Mouse (Mus musculus) cerebellum, adult 2 months (tissue): ENCODE measurements at regions not wholly inside any gene's neighbourhood (a gene's known extent, or its start where the extent isn't known, plus 50 kb on each side); places are given as distances from the start of the nearest gene placed in this dataset.

Experiments used
- DNase-seq, 2 experiments: peaks; one replicate each; pipeline ENCODE4 v3.0.0; 2021
- H3K27ac ChIP-seq: fragments of 200-500 bp; 2 replicates; pipeline ENCODE4 v1.5.1; 2012; ENCODE audit warnings: low read length, control low read depth, inconsistent platforms; ENCODE audit not compliant: insufficient read depth
- H3K27me3 ChIP-seq: fragments of 200-500 bp; 2 replicates; pipeline ENCODE4 v1.6.1; 2012; ENCODE audit warnings: inconsistent platforms, mild to moderate bottlenecking, low read length, moderate library complexity; ENCODE audit not compliant: control insufficient read depth, insufficient read depth
- H3K4me1 ChIP-seq: fragments of 200-500 bp; 2 replicates; pipeline ENCODE4 v1.6.1; 2011; ENCODE audit warnings: low read length; ENCODE audit not compliant: control insufficient read depth, insufficient read depth
- H3K4me3 ChIP-seq: fragments of 200-500 bp; replicated peaks from 2 replicates; pipeline ENCODE3; 2011; ENCODE audit warnings: mild to moderate bottlenecking, low read depth, low read length, control low read depth; ENCODE audit not compliant: insufficient read depth
- CTCF ChIP-seq: fragments of 200-500 bp; IDR thresholded peaks from 2 replicates; pipeline ENCODE4 v1.5.1; 2011; ENCODE audit warnings: low read depth, mild to moderate bottlenecking, control low read depth, low read length, moderate library complexity, borderline replicate concordance; ENCODE audit not compliant: insufficient read depth
- POLR2A ChIP-seq: fragments of 200-500 bp; IDR thresholded peaks from 2 replicates; pipeline ENCODE4 v1.6.1; 2011; ENCODE audit warnings: low read length, control low read depth, borderline replicate concordance; ENCODE audit not compliant: insufficient read depth
- WGBS: fragments of 180-500 bp; shearing (Covaris S2); methylation state at CpG from one replicate; pipeline ENCODE4 v1.1.7; 2018; 5-methylcytosine and 5-hydroxymethylcytosine counted together

DNA sequence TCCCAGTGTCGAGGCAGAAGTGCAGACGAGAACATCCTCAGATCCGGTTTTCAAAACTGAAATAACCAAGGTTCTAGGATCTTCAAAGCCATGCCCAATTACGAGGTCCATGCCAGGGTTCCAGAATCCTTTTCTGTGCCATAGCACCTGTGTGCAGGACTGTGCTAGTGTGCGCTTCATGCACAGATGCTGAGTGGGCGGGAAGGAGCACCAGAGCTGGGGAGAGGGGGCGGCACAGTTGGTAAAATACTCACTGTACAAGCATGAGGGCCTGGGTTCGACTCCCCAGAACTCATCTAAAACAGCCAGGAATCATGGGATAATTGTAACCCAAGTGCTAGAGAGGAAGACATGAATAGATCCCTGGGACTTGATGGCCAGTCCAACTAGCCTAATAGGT lies 108.4 kb upstream of the Dio3 start:
- Histone ChIP-seq H3K27ac (no peak overlapping the region), H3K4me3 (no peak overlapping the region), H3K4me1 (no peaks in the 10 kb centered on the region), H3K27me3 (no peaks in the 10 kb centered on the region)
- TF ChIP-seq CTCF = no peak
- TF ChIP-seq POLR2A = no peak
- WGBS = 88% methylated on average over 8 of the region's 8 CpGs
- no peak for DNase-seq

DNA sequence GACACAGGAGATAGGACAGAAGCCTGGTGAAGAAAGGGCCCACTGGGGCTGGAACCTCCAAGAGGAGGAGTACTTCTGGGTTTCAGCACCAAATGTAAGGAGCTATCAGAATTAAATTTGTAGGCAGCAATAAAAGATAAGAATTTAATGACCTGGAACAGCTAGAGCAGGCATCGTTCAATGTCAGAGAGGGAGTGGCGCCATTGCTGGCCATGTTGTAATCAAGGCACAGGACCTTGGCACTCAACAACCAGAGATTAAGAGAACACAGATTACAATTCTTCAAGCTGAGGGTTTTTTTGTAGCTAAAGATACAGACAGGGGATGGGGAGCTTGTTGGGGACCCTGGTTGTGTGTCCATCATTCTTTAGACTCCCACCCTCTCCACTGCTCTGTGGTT lies 101.0 kb upstream of the Dio3 start:
- Histone ChIP-seq H3K4me1 (no peaks in the 10 kb centered on the region), H3K27ac (no peak overlapping the region), H3K27me3 (no peaks in the 10 kb centered on the region), H3K4me3 (no peak overlapping the region)
- no peak for DNase-seq
- no peak for TF ChIP-seq CTCF
- no peak for TF ChIP-seq POLR2A
- WGBS = 93% methylated on average over 2 of the region's 2 CpGs

DNA sequence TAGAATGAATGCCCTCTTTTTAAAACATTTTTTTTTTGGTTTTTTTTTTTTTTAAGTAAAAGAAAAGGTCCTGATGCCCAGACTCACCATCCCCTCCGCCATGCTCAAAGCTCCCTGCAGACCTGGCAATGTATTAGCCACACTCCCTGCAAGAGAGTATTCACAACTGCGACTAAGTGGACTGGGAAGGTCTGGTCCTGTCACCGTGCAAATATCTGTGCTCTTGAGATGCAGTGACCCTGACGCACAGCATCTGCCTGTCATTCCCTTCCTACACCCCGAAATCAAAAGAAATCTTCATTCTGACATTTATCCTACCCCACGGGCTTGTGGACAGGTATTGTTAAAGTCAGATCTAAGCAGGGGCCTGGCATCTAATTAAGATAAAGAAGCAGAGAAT lies 95.4 kb upstream of the Dio3 start:
- no peak for DNase-seq
- Histone ChIP-seq H3K27ac (no peak overlapping the region), H3K4me3 (no peak overlapping the region), H3K27me3 (no peaks in the 10 kb centered on the region), H3K4me1 (no peaks in the 10 kb centered on the region)
- TF ChIP-seq POLR2A (no peak), CTCF (no peak)
- whole genome bisulfite sequencing = 12% methylated on average over 6 of the region's 6 CpGs

DNA sequence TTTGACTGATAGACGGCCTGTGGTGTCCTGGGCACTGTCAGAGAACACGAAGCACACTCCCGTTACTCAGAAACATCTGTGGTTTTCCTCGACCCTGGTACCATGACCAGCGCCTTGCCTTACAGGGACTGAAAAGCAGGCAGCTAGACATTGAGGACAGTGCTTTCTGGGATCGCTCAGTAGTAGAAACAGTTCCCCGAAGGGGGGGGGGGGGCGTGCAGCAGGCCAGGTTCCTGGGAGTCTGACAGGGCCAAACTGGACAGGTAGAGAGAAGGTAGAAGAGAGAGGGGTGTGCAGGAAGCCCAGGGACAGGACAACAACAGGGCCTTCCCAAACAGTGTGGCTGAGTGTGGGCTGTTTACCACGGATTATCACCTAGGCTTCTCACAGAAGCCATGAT lies 93.5 kb upstream of the Dio3 start:
- Histone ChIP-seq H3K4me1 (no peaks in the 10 kb centered on the region), H3K27me3 (no peaks in the 10 kb centered on the region)

DNA sequence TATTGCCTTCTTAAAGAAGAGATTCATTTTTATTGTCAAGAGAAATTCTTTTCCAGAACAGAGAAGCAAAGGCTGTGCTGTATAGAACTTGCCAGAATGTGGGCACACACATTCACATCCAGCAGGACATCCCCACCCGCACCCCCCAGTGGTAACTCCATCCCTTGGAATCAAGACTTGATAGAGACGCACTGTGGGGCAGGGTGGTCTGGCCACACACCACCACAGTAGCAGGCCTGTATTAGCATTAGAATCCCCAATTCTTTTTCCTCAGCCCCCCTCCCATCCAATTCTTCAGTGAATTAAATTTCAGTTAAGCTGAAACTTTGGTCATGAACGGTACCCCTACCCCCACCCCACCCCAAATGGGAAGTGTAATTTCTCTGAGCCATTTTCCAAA lies 92.5 kb upstream of the Dio3 start:
- Histone ChIP-seq H3K4me1 (no peaks in the 10 kb centered on the region), H3K4me3 (no peak overlapping the region), H3K27ac (no peak overlapping the region), H3K27me3 (peaks cover 2% of the 10 kb centered on the region; the same call in 1 of the 2 replicates)
- TF ChIP-seq CTCF (no peak), POLR2A (no peak)
- WGBS = 51% methylated on average over 3 of the region's 3 CpGs
- no peak for DNase-seq

More for the DNA sequence above, 93.5 kb upstream of the Dio3 start:
- Histone ChIP-seq H3K4me3 (no peak overlapping the region), H3K27ac (no peak overlapping the region)
- no peak for DNase-seq
- WGBS = 61% methylated on average over 9 of the region's 9 CpGs
- no peak for TF ChIP-seq CTCF
- no peak for TF ChIP-seq POLR2A

DNA sequence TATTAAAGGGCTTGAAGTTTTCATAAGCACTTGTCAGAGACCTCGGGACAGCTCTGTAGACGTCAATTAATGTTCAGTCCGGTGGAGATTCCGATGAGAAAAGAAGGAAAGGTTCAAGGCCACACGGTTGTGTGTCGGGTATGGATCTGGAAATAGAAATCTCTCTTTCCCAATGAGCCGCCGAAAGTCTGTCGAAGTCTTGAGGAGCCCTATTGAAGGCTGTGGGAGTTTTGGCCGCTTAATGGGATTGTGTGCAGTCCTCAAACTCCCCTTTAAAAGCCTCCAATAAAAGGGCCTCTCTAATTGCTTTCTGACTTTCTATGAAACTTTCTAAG lies 92.0 kb upstream of the Dio3 start:
- Histone ChIP-seq H3K4me3 (no peak overlapping the region), H3K27me3 (peaks cover 2% of the 10 kb centered on the region; the same call in 1 of the 2 replicates), H3K27ac (no peak overlapping the region), H3K4me1 (no peaks in the 10 kb centered on the region)
- DNase-seq = no peak
- TF ChIP-seq CTCF (no peak), POLR2A (no peak)
- 33% methylated on average over 10 of the region's 10 CpGs for WGBS

DNA sequence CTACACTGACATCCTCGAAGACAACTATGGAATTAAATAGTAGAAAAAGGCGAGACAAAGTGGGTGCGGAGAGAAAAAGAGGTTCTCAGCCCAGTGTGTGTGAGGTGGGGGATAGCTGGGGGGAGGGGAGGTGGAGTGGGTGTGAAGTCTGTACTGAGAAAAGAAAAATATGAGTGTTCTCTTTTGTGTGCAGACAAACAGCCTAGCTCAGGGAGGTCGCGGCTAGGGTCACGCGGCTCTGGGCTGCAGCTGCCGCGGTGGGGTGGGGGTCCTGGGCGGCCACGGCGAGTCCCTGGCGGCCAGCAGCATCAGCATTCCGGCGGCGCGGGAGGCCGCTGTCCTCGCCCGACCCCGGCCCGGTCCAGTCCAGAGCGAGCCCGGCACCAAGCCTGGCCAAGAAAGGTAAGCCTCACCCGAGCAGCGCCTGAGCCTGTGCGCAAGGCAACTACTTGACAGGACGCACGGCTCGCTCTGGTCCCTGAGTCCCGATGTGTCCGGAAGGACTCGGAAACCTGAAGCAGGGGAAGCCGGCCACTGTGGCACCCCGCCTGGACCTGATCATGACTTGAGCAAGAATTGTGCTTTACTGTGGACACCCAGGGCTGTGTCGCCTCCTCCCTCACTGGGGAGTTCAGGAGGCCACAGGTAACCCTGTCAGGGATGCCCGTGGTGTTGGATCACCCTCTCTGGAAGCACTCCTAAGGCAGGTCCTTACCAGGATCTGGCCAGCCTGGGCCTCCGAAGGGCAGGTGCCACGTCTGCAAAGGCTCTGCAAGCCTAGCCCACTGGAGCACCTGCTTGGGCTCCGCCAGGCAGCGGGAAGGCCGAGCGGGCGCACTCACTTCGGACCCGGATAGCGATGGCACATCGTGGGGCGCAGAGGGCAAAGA lies 91.4 kb upstream of the Dio3 start:
- TF ChIP-seq POLR2A (no peak), CTCF (no peak)
- H3K4me1 ChIP-seq = no peaks in the 10 kb centered on the region
- peak in 1 of 2 experiments; percentile 10 for DNase-seq
- WGBS = 3% methylated on average over 49 of the region's 49 CpGs
- no peak overlapping the region for H3K4me3 ChIP-seq
- H3K27ac ChIP-seq = no peak overlapping the region
- peaks cover 2% of the 10 kb centered on the region; the same call in 1 of the 2 replicates for H3K27me3 ChIP-seq

DNA sequence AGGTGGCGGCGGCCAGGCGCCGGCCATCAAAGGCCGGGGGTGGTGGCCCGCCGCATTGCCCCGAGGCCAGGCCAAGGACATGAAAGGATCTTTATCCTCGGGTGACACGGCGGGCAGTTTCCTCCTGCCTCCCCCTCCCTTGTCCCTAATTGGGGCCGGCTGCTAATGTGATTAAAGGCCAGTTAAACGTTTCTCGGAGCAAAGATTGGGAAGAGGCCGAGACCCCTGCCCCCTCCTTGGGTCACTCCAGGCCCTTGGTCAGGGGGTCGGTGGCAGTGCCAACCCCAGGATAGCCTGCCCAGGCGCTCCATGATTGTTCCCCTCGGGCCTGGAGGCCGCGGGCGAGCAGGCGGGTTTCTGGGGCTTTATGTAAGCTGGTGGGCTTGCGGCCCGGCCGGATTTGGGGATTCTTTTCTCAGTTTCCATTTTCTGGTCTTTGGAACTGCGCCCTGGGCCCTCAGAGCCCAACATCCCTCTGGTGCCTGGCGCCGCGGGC lies 90.7 kb upstream of the Dio3 start:
- no peak overlapping the region for H3K27ac ChIP-seq
- peak; percentile 11 to 26 for DNase-seq
- no peak for TF ChIP-seq POLR2A
- TF ChIP-seq CTCF = no peak
- WGBS = under 1% methylated on average over 29 of the region's 29 CpGs
- no peaks in the 10 kb centered on the region for H3K4me1 ChIP-seq
- H3K4me3 ChIP-seq = no peak overlapping the region
- H3K27me3 ChIP-seq = peaks cover 2% of the 10 kb centered on the region; the same call in 1 of the 2 replicates
